Mouse (Mus musculus) activated CD4-positive, CD25-positive, alpha-beta regulatory T cell (primary cell): ENCODE data around the gene Pmm2. TPM values are rescaled to one million over a fixed set of nuclear protein-coding genes. Genes with fewer than 3 reads are reported as not detected.

ENCODE experiments used
- polyA plus RNA-seq, 2 experiments: library from polyadenylated mRNA; unstranded; fragments of 100-300 nt; shearing (Covaris generic); gene quantifications; one replicate each; pipeline ENCODE4 v1.2.1; 2017

Gene Pmm2
- polyA plus RNA-seq, result 100 to 1,000 TPM; 102 to 104 TPM

GRCm38 (mm10) chr16:8637217-8638051 lies at the start of gene Pmm2, which contains the start of gene Tmem186:
Gene Pmm2, plus strand, starts transcription at chr16:8637674.
Gene Tmem186, minus strand, starts transcription at chr16:8637712.

DNA sequence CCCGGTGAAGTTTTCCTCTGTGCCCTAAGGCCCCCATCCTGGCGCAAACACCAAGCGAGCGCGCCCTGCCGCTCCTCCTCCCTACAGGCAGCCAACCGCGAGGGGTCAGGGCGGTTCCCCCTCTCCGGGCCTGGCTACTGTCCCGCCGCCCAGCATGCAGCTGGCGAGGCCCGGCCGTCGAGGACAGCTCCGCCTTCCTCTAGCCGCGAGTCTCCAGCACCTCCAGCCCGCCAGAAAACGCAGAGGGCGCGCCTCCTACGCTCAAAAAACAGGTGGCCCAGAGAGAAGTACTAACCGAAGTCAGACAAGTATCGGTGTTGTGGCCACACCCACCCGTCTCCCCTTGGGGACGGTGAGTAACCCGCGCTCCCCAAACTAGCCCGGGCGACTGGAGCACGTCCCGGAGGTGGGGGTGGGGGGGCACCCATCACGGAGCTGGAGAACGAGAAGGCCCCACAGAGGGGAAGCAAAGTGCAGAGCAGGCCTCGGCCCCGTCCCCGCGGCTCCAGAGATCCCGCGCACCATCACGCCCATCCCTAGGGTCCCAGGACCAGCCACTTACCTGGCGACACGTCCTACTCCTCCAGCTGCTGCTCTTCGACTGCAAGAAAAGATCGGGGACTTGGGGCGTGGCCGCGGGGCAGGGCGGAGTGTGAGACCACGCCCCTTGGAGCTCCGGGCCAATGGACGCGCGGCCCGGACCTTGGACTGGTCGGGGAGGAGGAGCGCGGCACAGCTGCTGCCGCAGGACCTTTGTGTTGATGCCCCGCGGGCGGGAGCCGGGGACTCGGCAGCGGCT lies 34.3 kb downstream of the Pmm2 start, which contains the start of gene Carhsp1:
Carhsp1 (minus strand) TSS at position 605 of the 799 bp plus-strand sequence.

DNA sequence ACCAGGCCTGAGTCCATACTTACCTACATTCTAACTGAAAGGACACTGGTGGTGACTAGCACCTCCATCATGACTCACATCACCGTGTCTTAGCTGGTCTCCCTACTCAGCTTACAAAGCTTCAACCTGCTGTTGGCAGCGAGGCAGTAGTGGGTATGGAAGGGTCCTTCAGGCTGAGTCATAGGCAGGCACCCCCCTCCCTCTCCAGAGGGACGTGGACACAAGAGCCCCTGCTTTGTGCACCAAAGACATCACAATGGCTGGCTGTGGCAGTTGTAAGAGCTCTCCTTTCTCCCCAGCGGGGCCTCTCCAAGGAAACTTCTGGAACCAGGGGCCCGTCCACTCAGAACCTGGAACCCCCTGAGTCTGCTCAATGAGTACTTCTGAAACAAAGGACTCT lies 43.0 kb downstream of the Pmm2 start, which contains the start of gene Gm5767:
Gm5767 (plus strand) TSS at position 301 of the 400 bp plus-strand sequence.

Other genes starting within 250 kb of the Pmm2 start
- under 1 TPM in 1 of 2 experiments, not detected in 1; 0.16 TPM for gene Tmem114, start 212.5 kb upstream of the Pmm2 start, polyA plus RNA-seq
- gene Mettl22, start 166.9 kb upstream of the Pmm2 start, polyA plus RNA-seq, result 10 to 100 TPM; 20.2 to 27.7 TPM
- gene Abat, start 124.2 kb upstream of the Pmm2 start, polyA plus RNA-seq, result 1 to 10 TPM in 1 of 2 experiments, under 1 TPM in 1; 0.81 to 1.4 TPM
- gene Tmem186, start within 50 bp of the Pmm2 start, polyA plus RNA-seq, result 10 to 100 TPM; 14.1 to 14.6 TPM
- gene Carhsp1, start 34.5 kb downstream of the Pmm2 start, polyA plus RNA-seq, result 10 to 100 TPM; 30.5 to 52.2 TPM
- gene Gm5767, start 43.1 kb downstream of the Pmm2 start, polyA plus RNA-seq, result not detected
- 10 to 100 TPM; 90.1 to 92.2 TPM for gene Usp7, start 154.6 kb downstream of the Pmm2 start, polyA plus RNA-seq
- gene 1810013L24Rik, start 192.4 kb downstream of the Pmm2 start, polyA plus RNA-seq, result 10 to 100 TPM; 29.1 to 46.7 TPM